Mouse (Mus musculus) midbrain, embryonic 12.5 days (tissue): Measurements from ENCODE around the gene Pheta2. TPM values are rescaled to one million over a fixed set of nuclear protein-coding genes. Genes with fewer than 3 reads are reported as not detected.

ENCODE experiments used
- ATAC-seq: fragments of 200-750 bp; cut with Nextera tagmentation; 2 replicates; pipeline ENCODE4 v1.8.0; 2017; ENCODE audit warnings: low read depth, moderate TSS enrichment, moderate library complexity; ENCODE audit not compliant: low FRiP score
- H3K27ac ChIP-seq: fragments of 300-500 bp; sonication (generic); replicated peaks from 2 replicates; pipeline ENCODE4 v1.5.1; 2016; ENCODE audit warnings: mild to moderate bottlenecking
- H3K27me3 ChIP-seq: fragments of 300-500 bp; sonication (generic); 2 replicates; pipeline ENCODE4 v1.6.1; 2016; ENCODE audit warnings: mild to moderate bottlenecking
- H3K36me3 ChIP-seq: fragments of 300-500 bp; sonication (generic); 2 replicates; pipeline ENCODE4 v1.6.1; 2016
- H3K4me1 ChIP-seq: fragments of 300-500 bp; sonication (generic); 2 replicates; pipeline ENCODE4 v1.6.1; 2016
- H3K4me2 ChIP-seq: fragments of 300-500 bp; sonication (generic); replicated peaks from 2 replicates; pipeline ENCODE4 v1.6.1; 2016; ENCODE audit warnings: mild to moderate bottlenecking, moderate library complexity
- H3K4me3 ChIP-seq: fragments of 300-500 bp; sonication (generic); 2 replicates; pipeline ENCODE4 v1.5.1; 2016; ENCODE audit warnings: mild to moderate bottlenecking
- H3K9ac ChIP-seq: fragments of 300-500 bp; sonication (generic); replicated peaks from 2 replicates; pipeline ENCODE4 v1.6.1; 2016; ENCODE audit warnings: mild to moderate bottlenecking, moderate library complexity
- H3K9me3 ChIP-seq: fragments of 300-500 bp; sonication (generic); 2 replicates; pipeline ENCODE4 v1.6.1; 2016; ENCODE audit warnings: mild to moderate bottlenecking
- WGBS: fragments of 180-500 bp; shearing (Covaris S2); methylation state at CpG from one replicate; pipeline ENCODE4 v1.1.7; 2016; 5-methylcytosine and 5-hydroxymethylcytosine counted together
- polyA plus RNA-seq: library from polyadenylated mRNA; unstranded; fragments of >200 nt; fragmentation: Nextera tagmentation; extraction: Ambion mirVana; gene quantifications from 2 replicates; pipeline ENCODE4 v1.2.1, GENCODE M21; 2016

Pheta2 gene
- 3.3 and 4.1 TPM in 2 replicates for polyA plus RNA-seq

DNA sequence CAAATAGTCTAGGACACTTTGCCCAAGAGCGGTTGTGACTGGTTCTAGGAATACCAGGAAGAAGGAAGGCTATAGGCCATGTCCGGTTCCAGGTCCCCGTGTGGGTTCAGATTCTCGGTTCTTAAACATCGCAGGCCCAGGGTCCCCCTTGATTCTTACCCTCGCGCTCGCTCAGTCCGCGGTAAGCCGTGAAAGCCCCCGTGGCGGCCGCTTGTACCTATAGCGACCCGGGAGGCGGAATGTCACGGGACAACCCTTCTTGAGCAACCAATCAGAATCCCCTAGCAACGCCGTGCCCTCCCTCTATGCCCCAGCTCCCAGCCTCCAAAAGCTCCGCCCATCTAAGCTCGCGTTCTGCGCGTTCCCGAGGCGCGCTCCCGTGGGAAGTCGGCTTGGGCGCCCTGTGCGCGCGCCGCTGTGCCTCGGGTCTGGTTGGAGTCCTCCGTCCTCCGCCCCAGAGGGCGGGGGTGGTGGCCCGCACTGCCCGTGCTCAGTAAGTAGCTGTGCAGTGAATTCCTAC lies at the start of gene Pheta2, which contains the start of the genes Naga and Smdt1:
TSS of gene Pheta2 (plus strand) at position 350 of the 520 bp plus-strand sequence.
TSS of gene Naga (minus strand) at position 333 of the 520 bp plus-strand sequence.
TSS of gene Smdt1 (plus strand) at position 367 of the 520 bp plus-strand sequence.
- peak within 1 kb of the TSS; percentile 55 for H3K9ac ChIP-seq
- peaks cover 23% of the 10 kb centered on the region for H3K36me3 ChIP-seq
- WGBS = under 1% methylated on average over 41 of the region's 41 CpGs
- no peaks in the 10 kb centered on the region for H3K9me3 ChIP-seq
- peaks cover 30% of the 10 kb centered on the region for H3K27me3 ChIP-seq
- H3K4me3 ChIP-seq = peak within 1 kb of the TSS; percentile 55
- H3K4me1 ChIP-seq = peaks cover 22% of the 10 kb centered on the region
- peak within 1 kb of the TSS; percentile 66 for H3K4me2 ChIP-seq
- 0 out of 2 replicates have a peak within 1 kb of the TSS, but pooled peaks have one; percentile 35 for H3K27ac ChIP-seq
- ATAC-seq = peak; percentile 90

GRCm38 (mm10) chr15:82290252-82290651 lies 48.5 kb upstream of the Pheta2 start:
- Histone ChIP-seq H3K4me2 (no peak overlapping the region), H3K27me3 (no peaks in the 10 kb centered on the region), H3K4me1 (peaks cover 18% of the 10 kb centered on the region), H3K27ac (no peak overlapping the region), H3K36me3 (peaks cover 66% of the 10 kb centered on the region), H3K9ac (no peak overlapping the region), H3K4me3 (no peak overlapping the region), H3K9me3 (no peaks in the 10 kb centered on the region)
- WGBS = 95% methylated on average over 7 of the region's 7 CpGs
- no peak for ATAC-seq

- H3K9me3 ChIP-seq = no peaks in the 10 kb centered on the region
- ATAC-seq = peak; percentile 38
- no peaks in the 10 kb centered on the region for H3K27me3 ChIP-seq
- peaks cover 40% of the 10 kb centered on the region for H3K36me3 ChIP-seq
- WGBS = 10% methylated on average over 5 of the region's 5 CpGs
- peaks cover 18% of the 10 kb centered on the region for H3K4me1 ChIP-seq
- no peak overlapping the region for H3K9ac ChIP-seq
- no peak overlapping the region for H3K4me3 ChIP-seq
- H3K27ac ChIP-seq = peak overlapping the region; percentile 60
- peak overlapping the region; percentile 8; the same call in 1 of the 2 replicates for H3K4me2 ChIP-seq
These were observed 45.9 kb upstream of the Pheta2 start for GRCm38 (mm10) chr15:82292851-82293250.

- H3K27me3 ChIP-seq = no peaks in the 10 kb centered on the region
- no peaks in the 10 kb centered on the region for H3K9me3 ChIP-seq
- peak; percentile 87 for ATAC-seq
- peaks cover 36% of the 10 kb centered on the region for H3K36me3 ChIP-seq
- H3K4me1 ChIP-seq = peaks cover 18% of the 10 kb centered on the region
- no peak overlapping the region for H3K4me3 ChIP-seq
- peak overlapping the region; percentile 60 for H3K27ac ChIP-seq
- peak overlapping the region; percentile 8; the same call in 1 of the 2 replicates for H3K4me2 ChIP-seq
- no peak overlapping the region for H3K9ac ChIP-seq
- 5% methylated on average over 7 of the region's 7 CpGs for WGBS
These were observed 45.5 kb upstream of the Pheta2 start for GRCm38 (mm10) chr15:82293271-82293711.

- H3K27ac ChIP-seq = no peak overlapping the region
- H3K4me1 ChIP-seq = peaks cover 18% of the 10 kb centered on the region
- H3K4me2 ChIP-seq = no peak overlapping the region
- H3K27me3 ChIP-seq = peaks cover 6% of the 10 kb centered on the region; the same call in 1 of the 2 replicates
- 54% methylated on average over 8 of the region's 8 CpGs for WGBS
- H3K4me3 ChIP-seq = no peak overlapping the region
- no peak overlapping the region for H3K9ac ChIP-seq
- H3K9me3 ChIP-seq = peaks cover 4% of the 10 kb centered on the region; the same call in 1 of the 2 replicates
- ATAC-seq = no peak
- peaks cover 28% of the 10 kb centered on the region for H3K36me3 ChIP-seq
These were observed 44.7 kb upstream of the Pheta2 start for GRCm38 (mm10) chr15:82294059-82294458.

DNA sequence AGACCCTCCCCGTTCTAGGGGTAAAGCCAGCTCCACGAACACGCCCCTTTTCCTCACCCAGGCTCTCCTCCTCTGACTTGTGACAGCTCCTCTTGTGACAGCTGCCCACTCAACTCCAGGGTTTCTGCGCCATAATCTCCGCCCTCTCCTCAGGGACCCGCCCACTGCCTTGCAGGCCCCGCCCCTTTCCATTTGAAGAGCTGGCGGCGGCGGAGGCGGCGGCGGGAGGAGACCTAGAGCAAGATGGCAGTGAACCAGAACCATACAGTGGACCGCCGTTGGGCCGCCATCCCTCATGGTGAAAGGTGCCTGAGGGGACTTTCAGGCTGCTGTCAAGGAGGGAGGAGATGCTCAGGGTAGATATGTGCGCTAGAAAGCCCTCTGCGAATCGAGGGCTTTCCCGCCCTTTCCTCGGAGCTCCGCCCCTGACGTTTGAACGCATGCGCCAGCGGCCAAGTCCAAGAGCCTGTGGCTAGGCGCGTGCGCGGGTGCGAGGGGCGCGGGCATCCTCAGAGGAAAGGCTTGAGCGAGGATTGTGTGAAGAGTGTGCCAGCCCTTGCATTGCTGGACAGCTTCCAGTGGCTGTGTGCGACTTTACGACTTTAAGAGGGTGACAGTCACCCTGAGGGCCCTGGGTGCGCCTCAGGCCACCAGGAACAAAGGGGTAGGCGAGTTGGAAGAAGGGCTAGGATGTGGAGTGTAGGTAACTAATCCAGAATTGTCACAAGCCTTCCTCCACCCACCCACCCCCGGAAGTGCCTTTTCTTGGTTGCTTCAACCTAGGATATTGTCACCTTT lies 39.8 kb upstream of the Pheta2 start, which contains the start of gene Wbp2nl:
TSS of gene Wbp2nl (plus strand) at position 191 of the 798 bp plus-strand sequence.
- H3K9me3 ChIP-seq = peaks cover 4% of the 10 kb centered on the region; the same call in 1 of the 2 replicates
- H3K27ac ChIP-seq = no peak within 1 kb of the TSS
- peaks cover 4% of the 10 kb centered on the region for H3K4me1 ChIP-seq
- ATAC-seq = no peak
- H3K27me3 ChIP-seq = peaks cover 9% of the 10 kb centered on the region; the same call in 1 of the 2 replicates
- no peak within 1 kb of the TSS for H3K4me3 ChIP-seq
- 61% methylated on average over 39 of the region's 39 CpGs for WGBS
- no peak within 1 kb of the TSS for H3K9ac ChIP-seq
- H3K36me3 ChIP-seq = no peaks in the 10 kb centered on the region
- no peak within 1 kb of the TSS for H3K4me2 ChIP-seq

DNA sequence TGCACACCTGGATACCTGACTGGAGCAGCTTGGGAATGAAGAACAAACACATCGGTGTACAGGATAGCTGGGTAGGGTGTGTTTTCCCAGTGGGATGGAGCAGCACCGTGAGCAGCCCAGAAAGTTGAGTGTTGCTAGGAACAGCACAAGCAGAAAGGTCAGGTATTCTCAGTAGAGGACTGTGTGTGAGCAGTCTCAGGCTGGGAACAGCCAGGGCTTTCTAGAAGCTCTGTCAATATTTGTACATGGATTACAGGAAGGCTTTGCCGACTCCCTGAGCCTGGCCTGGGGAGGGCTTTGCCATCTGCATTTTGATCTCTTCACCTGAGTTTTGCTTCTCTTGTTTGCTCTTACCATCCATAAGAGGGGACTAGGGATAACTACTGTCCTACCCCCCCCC lies 31.6 kb upstream of the Pheta2 start:
- Histone ChIP-seq H3K9me3 (no peaks in the 10 kb centered on the region), H3K9ac (no peak overlapping the region), H3K4me2 (no peak overlapping the region), H3K27ac (no peak overlapping the region), H3K36me3 (no peaks in the 10 kb centered on the region), H3K4me3 (no peak overlapping the region), H3K27me3 (no peaks in the 10 kb centered on the region), H3K4me1 (no peaks in the 10 kb centered on the region)
- WGBS = 60% methylated on average over 3 of the region's 3 CpGs
- ATAC-seq = no peak

DNA sequence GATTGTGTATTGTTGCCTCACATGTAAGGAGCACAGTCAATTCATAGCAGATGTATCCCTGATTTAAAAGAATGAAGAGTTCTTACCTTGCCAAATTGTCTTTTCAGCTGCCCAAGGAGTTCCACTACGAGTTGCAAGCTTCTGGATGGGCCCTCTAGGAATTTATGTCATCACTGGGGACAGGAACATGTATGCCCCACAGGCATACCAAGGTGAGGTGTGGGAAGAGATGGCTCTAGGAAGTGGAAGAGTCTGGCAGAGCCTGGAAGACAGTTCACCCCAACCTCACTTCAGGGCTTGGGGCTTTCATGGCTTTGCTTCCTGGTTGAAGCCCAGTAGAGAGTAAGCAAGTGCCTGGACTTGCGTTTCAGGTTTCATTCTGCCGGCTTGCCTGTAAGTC lies 30.3 kb upstream of the Pheta2 start:
- Histone ChIP-seq H3K36me3 (no peaks in the 10 kb centered on the region), H3K4me3 (no peak overlapping the region), H3K4me2 (no peak overlapping the region), H3K9ac (no peak overlapping the region), H3K4me1 (no peaks in the 10 kb centered on the region), H3K27me3 (no peaks in the 10 kb centered on the region), H3K27ac (no peak overlapping the region), H3K9me3 (no peaks in the 10 kb centered on the region)
- WGBS = 79% methylated on average over 3 of the region's 3 CpGs
- no peak for ATAC-seq

- 87% methylated on average over 6 of the region's 6 CpGs for WGBS
- no peak for ATAC-seq
- H3K27ac ChIP-seq = no peak overlapping the region
These were observed 20.9 kb upstream of the Pheta2 start for GRCm38 (mm10) chr15:82317839-82318238.

DNA sequence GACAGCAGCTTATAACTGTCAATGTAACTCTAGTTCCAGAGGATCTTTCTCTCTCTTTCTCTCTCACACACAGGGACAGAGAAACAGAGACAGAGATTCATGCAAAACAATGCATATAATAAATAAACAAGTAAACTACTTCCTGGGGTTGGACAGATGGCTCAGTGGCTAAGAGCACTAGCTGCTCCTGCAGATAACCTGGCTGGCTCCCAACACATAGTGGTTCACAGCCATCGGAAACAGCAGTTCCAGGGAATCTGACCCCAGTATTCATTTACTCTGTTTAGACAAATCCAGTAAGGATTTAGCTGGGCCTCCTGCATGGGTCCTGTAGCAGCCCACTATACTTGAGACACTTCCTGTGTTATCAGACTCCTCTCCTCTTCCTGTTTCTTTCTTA lies 19.1 kb upstream of the Pheta2 start:
- Histone ChIP-seq H3K4me1 (no peaks in the 10 kb centered on the region), H3K4me3 (no peak overlapping the region), H3K9me3 (no peaks in the 10 kb centered on the region), H3K27ac (no peak overlapping the region), H3K27me3 (no peaks in the 10 kb centered on the region), H3K4me2 (no peak overlapping the region), H3K9ac (no peak overlapping the region), H3K36me3 (no peaks in the 10 kb centered on the region)
- no peak for ATAC-seq
- 81% methylated on average over 1 of the region's 1 CpGs for WGBS

More at GRCm38 (mm10) chr15:82317839-82318238, 20.9 kb upstream of the Pheta2 start:
- no peaks in the 10 kb centered on the region for H3K4me1 ChIP-seq
- no peak overlapping the region for H3K9ac ChIP-seq
- no peaks in the 10 kb centered on the region for H3K27me3 ChIP-seq
- H3K36me3 ChIP-seq = no peaks in the 10 kb centered on the region
- H3K9me3 ChIP-seq = no peaks in the 10 kb centered on the region
- H3K4me3 ChIP-seq = no peak overlapping the region
- H3K4me2 ChIP-seq = no peak overlapping the region

GRCm38 (mm10) chr15:82322195-82322594 lies 16.5 kb upstream of the Pheta2 start:
- H3K4me1 ChIP-seq = no peaks in the 10 kb centered on the region
- WGBS = 80% methylated on average over 8 of the region's 8 CpGs
- H3K27ac ChIP-seq = no peak overlapping the region
- no peaks in the 10 kb centered on the region for H3K27me3 ChIP-seq
- H3K9me3 ChIP-seq = no peaks in the 10 kb centered on the region
- no peak overlapping the region for H3K4me2 ChIP-seq
- ATAC-seq = no peak
- no peak overlapping the region for H3K4me3 ChIP-seq
- no peak overlapping the region for H3K9ac ChIP-seq
- H3K36me3 ChIP-seq = no peaks in the 10 kb centered on the region

DNA sequence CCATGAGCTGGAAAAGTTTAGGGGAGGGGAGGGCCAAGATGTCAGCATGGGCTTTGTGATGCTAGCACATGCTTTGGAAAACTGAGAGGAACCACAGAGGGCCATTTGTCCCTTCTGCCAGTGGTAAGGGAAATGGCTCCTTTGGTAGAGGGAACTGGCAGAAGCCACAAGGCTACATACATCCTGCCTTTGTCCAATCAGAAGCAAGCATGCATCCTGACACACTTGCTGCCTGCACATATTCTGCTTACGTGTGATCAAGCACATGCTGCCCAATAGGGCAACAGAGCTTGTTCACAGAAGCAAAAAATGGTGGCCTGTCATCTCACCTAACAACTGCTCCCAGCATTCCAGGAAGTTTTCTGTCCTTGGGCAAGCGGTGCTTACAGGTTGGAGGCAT lies 13.4 kb upstream of the Pheta2 start:
- H3K27ac ChIP-seq = no peak overlapping the region
- H3K4me1 ChIP-seq = peaks cover 1% of the 10 kb centered on the region; the same call in 1 of the 2 replicates
- H3K9me3 ChIP-seq = no peaks in the 10 kb centered on the region
- H3K27me3 ChIP-seq = no peaks in the 10 kb centered on the region
- ATAC-seq = no peak
- H3K4me2 ChIP-seq = no peak overlapping the region
- no peak overlapping the region for H3K9ac ChIP-seq
- no peak overlapping the region for H3K4me3 ChIP-seq
- H3K36me3 ChIP-seq = peaks cover 8% of the 10 kb centered on the region; the same call in 1 of the 2 replicates
- WGBS = 84% methylated on average over 2 of the region's 2 CpGs
